Mouse (Mus musculus): ENCODE data around the gene Cabp2. TPM values are rescaled to one million over a fixed set of nuclear protein-coding genes. Genes with fewer than 3 reads are reported as not detected.
"Not testable (repeated sequence)": the region's sequence is repeated elsewhere in the genome, so short reads cannot be mapped to it uniquely, and the experiment has no call there.

The Cabp2 gene
- total RNA-seq, 2 experiments from 2014 or later = not detected

- DNase-seq (ENCODE audit: low spot score in 2 of 2) = no peak
- intact Hi-C loops (cut with DNase I) = no loop called here
These were observed 26.0 kb upstream of the Cabp2 start for GRCm38 (mm10) chr19:4055216-4055946.

- DNase-seq (ENCODE audit: low spot score in 2 of 2) = no peak
- intact Hi-C loops (cut with DNase I) = no loop called here
These were observed 25.3 kb upstream of the Cabp2 start for GRCm38 (mm10) chr19:4055947-4056693.

- no peak for DNase-seq (ENCODE audit: low spot score in 2 of 2)
- intact Hi-C loops (cut with DNase I) = no loop called here
These were observed 24.7 kb upstream of the Cabp2 start for GRCm38 (mm10) chr19:4056727-4057126.

GRCm38 (mm10) chr19:4057389-4057788 is 24.0 kb upstream of the Cabp2 start:
- DNase-seq (ENCODE audit: low spot score in 2 of 2) = no peak
- intact Hi-C loops (cut with DNase I) = no loop called here

- intact Hi-C loops (cut with DNase I) = no loop called here
These were observed 23.4 kb upstream of the Cabp2 start for GRCm38 (mm10) chr19:4057962-4058361.

GRCm38 (mm10) chr19:4058581-4058980 is 22.8 kb upstream of the Cabp2 start:
- DNase-seq (ENCODE audit: low spot score in 2 of 2) = no peak
- intact Hi-C loops (cut with DNase I) = no loop called here

More at GRCm38 (mm10) chr19:4057962-4058361, 23.4 kb upstream of the Cabp2 start:
- no peak for DNase-seq (ENCODE audit: low spot score in 2 of 2)

GRCm38 (mm10) chr19:4059069-4059740 is 22.2 kb upstream of the Cabp2 start, which contains the start of gene Gstp3:
Gstp3 (minus strand) TSS chr19:4059569.
- DNase-seq (ENCODE audit: low spot score in 2 of 2) = no peak
- intact Hi-C loops (cut with DNase I) = no loop called here

GRCm38 (mm10) chr19:4060044-4060898 is 21.1 kb upstream of the Cabp2 start:
- intact Hi-C loops (cut with DNase I); DNase-seq (ENCODE audit: low spot score in 2 of 2): not testable (repeated sequence)

GRCm38 (mm10) chr19:4060899-4061465 is 20.4 kb upstream of the Cabp2 start:
- intact Hi-C loops (cut with DNase I) = no loop called here
- DNase-seq (ENCODE audit: low spot score in 2 of 2) = no peak

- intact Hi-C loops (cut with DNase I); DNase-seq (ENCODE audit: low spot score in 2 of 2): not testable (repeated sequence)
These were observed 18.0 kb upstream of the Cabp2 start for GRCm38 (mm10) chr19:4063357-4063756.

GRCm38 (mm10) chr19:4064501-4064900 is 16.9 kb upstream of the Cabp2 start:
- intact Hi-C loops (cut with DNase I); DNase-seq (ENCODE audit: low spot score in 2 of 2): not testable (repeated sequence)

- intact Hi-C loops (cut with DNase I) = no loop called here
- no peak for DNase-seq (ENCODE audit: low spot score in 2 of 2)
These were observed 15.1 kb upstream of the Cabp2 start for GRCm38 (mm10) chr19:4066280-4066679.

- intact Hi-C loops (cut with DNase I) = no loop called here
- DNase-seq (ENCODE audit: low spot score in 2 of 2) = no peak
These were observed 14.5 kb upstream of the Cabp2 start for GRCm38 (mm10) chr19:4066877-4067276.

GRCm38 (mm10) chr19:4068242-4068641 is 13.1 kb upstream of the Cabp2 start:
- DNase-seq (ENCODE audit: low spot score in 2 of 2); intact Hi-C loops (cut with DNase I): not testable (repeated sequence)

GRCm38 (mm10) chr19:4068717-4069410 is 12.5 kb upstream of the Cabp2 start:
- intact Hi-C loops (cut with DNase I) = no loop called here

GRCm38 (mm10) chr19:4070311-4070710 is 11.1 kb upstream of the Cabp2 start:
- DNase-seq (ENCODE audit: low spot score in 2 of 2) = no peak
- intact Hi-C loops (cut with DNase I) = no loop called here

More at GRCm38 (mm10) chr19:4068717-4069410, 12.5 kb upstream of the Cabp2 start:
- DNase-seq (ENCODE audit: low spot score in 2 of 2) = no peak

- no peak for DNase-seq (ENCODE audit: low spot score in 2 of 2)
- intact Hi-C loops (cut with DNase I) = no loop called here
These were observed 10.6 kb upstream of the Cabp2 start for GRCm38 (mm10) chr19:4070756-4071155.

- intact Hi-C loops (cut with DNase I) = no loop called here
- DNase-seq (ENCODE audit: low spot score in 2 of 2) = no peak
These were observed 10.0 kb upstream of the Cabp2 start for GRCm38 (mm10) chr19:4071406-4071805.
